Comparison of ENCODE assay signal across 10 mouse cellular contexts in the genomic region with DNA sequence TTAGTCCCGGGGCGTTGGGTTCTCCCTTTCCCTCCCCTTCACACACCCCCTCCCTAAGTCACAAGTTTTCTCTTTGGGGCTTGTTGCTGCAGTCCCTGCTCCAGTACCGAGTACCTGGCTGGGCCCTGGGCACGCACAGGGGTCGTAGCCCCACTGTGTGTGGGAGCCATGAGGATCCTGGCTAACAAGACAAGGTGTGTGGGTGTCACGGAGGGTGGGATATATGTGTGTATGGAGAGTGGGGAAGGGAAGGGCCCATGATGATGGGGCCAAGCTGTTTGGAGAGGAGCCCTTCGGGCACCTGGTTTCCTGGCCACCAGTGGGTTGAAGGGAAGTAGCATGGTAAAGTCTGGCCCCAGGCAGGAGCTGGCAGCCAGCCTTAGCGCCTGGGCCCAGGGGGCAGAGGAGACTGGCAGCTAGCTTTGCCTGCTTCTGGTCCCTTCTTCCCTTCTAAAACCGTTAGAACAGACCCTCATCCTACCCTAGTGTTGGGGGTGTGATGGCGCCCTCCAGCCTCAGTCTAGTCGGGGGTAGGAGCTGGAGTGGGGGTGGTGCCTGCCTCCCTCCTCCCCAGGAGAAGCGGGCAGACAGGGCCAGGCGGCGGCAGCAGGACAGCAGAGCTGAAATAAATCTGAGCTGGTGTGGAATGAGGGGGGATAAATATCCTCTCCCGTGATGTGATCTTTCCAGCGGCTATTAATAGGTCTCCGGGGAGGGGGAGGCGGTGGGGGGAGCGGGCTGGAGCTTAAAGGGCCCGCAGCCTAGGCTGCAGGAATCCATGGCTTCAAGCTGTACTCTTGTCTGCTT. TPM values are rescaled to one million over a fixed set of nuclear protein-coding genes. Genes with fewer than 3 reads are reported as not detected.
A peak's percentile ranks its signal among the peaks of the same experiment; 100 is the strongest.
DNase-seq lines count a peak whose midpoint lies in the region; ATAC-seq lines count a peak whose summit lies in the region.
"Had no signal": no experiment of that assay in that cellular context is flagged by ENCODE, and none has a peak within 500 bp of the region (broad histone marks: within the 10 kb centered on the region; RNA-seq: fewer than 3 reads in every experiment).

No protein-coding gene starts in this region.

- peak overlapping the region; percentile 83 for H3K27ac ChIP-seq in forebrain, embryonic 11.5 days (ENCODE audit: low read depth, low read length)
- peak overlapping the region; percentile 87 for H3K27ac ChIP-seq in hindbrain, embryonic 10.5 days
- peak overlapping the region; percentile 85 for H3K27ac ChIP-seq in liver, embryonic 11.5 days (ENCODE audit: low read depth, low read length)

- H3K9me3 ChIP-seq in forebrain, embryonic 11.5 days (ENCODE audit: control insufficient read depth, low read length): no peaks in the 10 kb centered on the region
- H3K9me3 ChIP-seq in hindbrain, embryonic 10.5 days: no peaks in the 10 kb centered on the region
- no peaks in the 10 kb centered on the region for H3K9me3 ChIP-seq in liver, embryonic 11.5 days (ENCODE audit: control insufficient read depth, low read length)

- H3K4me3 ChIP-seq in forebrain, embryonic 11.5 days (ENCODE audit: low read depth, low read length): peak overlapping the region; percentile 34
- H3K4me3 ChIP-seq in hindbrain, embryonic 10.5 days: peak overlapping the region; percentile 61
- H3K4me3 ChIP-seq in liver, embryonic 11.5 days (ENCODE audit: low read depth, low read length): peak overlapping the region; percentile 44

- H3K4me2 ChIP-seq in forebrain, embryonic 11.5 days (ENCODE audit: low read depth, low read length, severe bottlenecking): peak overlapping the region; percentile 78
- H3K4me2 ChIP-seq in liver, embryonic 11.5 days: peak overlapping the region; percentile 89

- DNase-seq in embryo, embryonic 11 days: peak; percentile 76
- no peak for DNase-seq in embryo, embryonic 9.5 days (ENCODE audit: extremely low spot score)
- peak; percentile 89 for DNase-seq in Muller cell, postnatal 12 days (ENCODE audit: inconsistent ontology term)
- DNase-seq in forebrain, embryonic 11.5 days (ENCODE audit: low spot score): peak; percentile 71
- DNase-seq in hindbrain, embryonic 10.5 days (ENCODE audit: low spot score): peak; percentile 36
- no peak for DNase-seq in liver, embryonic 11.5 days (ENCODE audit: low spot score)
- DNase-seq in retina, postnatal 1 day: peak; percentile 90

- ATAC-seq in forebrain, embryonic 11.5 days (replicated peaks; ENCODE audit: low FRiP score): peak; percentile 13; the same call in 1 of the 2 replicates
- ATAC-seq in liver, embryonic 11.5 days (replicated peaks; ENCODE audit: low FRiP score): no peak
- no peak for ATAC-seq in megakaryocyte progenitor cell, adult 5-6 weeks (replicated peaks; ENCODE audit: poor library complexity)

- peak overlapping the region; percentile 63 for H3K9ac ChIP-seq in forebrain, embryonic 11.5 days (ENCODE audit: low read length)
- H3K9ac ChIP-seq in liver, embryonic 11.5 days (ENCODE audit: low read depth, low read length): peak overlapping the region; percentile 34; the same call in 1 of the 2 replicates

- peaks cover 44% of the 10 kb centered on the region for H3K4me1 ChIP-seq in forebrain, embryonic 11.5 days (replicated peaks; ENCODE audit: control insufficient read depth, insufficient read depth, low read length)
- H3K4me1 ChIP-seq in hindbrain, embryonic 10.5 days (replicated peaks): peaks cover 73% of the 10 kb centered on the region
- peaks cover 55% of the 10 kb centered on the region for H3K4me1 ChIP-seq in liver, embryonic 11.5 days (replicated peaks; ENCODE audit: control insufficient read depth, insufficient read depth, low read length)

- 6% methylated on average over 20 of the region's 20 CpGs for WGBS in forebrain, embryonic 11.5 days
- 9% methylated on average over 20 of the region's 20 CpGs for WGBS in hindbrain, embryonic 10.5 days
- WGBS in liver, embryonic 11.5 days: 30% methylated on average over 20 of the region's 20 CpGs

- H3K27me3 ChIP-seq in forebrain, embryonic 11.5 days (ENCODE audit: control insufficient read depth, insufficient read depth, low read length): no peaks in the 10 kb centered on the region
- peaks cover 36% of the 10 kb centered on the region for H3K27me3 ChIP-seq in hindbrain, embryonic 10.5 days (ENCODE audit: insufficient read depth, poor library complexity, severe bottlenecking)
- peaks cover 10% of the 10 kb centered on the region; the same call in 1 of the 2 replicates for H3K27me3 ChIP-seq in liver, embryonic 11.5 days (replicated peaks; ENCODE audit: control insufficient read depth, insufficient read depth, low read length)
- H3K27me3 ChIP-seq: CH12.LX had no signal

- no peaks in the 10 kb centered on the region for H3K36me3 ChIP-seq in forebrain, embryonic 11.5 days (ENCODE audit: control insufficient read depth, insufficient read depth, low read length)
- peaks cover 20% of the 10 kb centered on the region for H3K36me3 ChIP-seq in hindbrain, embryonic 10.5 days
- no peaks in the 10 kb centered on the region for H3K36me3 ChIP-seq in liver, embryonic 11.5 days (ENCODE audit: control insufficient read depth, insufficient read depth, low read length)

RNA-seq across cellular contexts. Expression of gene Bcl9l, which starts 16.9 kb away (rescaled TPM):
- 8.7 and 10.6 TPM in 2 replicates for polyA plus RNA-seq in forebrain, embryonic 11.5 days (2014; fragmentation: Nextera tagmentation; extraction: Ambion mirVana)
- polyA plus RNA-seq in hindbrain, embryonic 10.5 days (2016; fragmentation: Nextera tagmentation; extraction: Ambion mirVana): 4.6 and 7.3 TPM in 2 replicates
- polyA plus RNA-seq in liver, embryonic 11.5 days (2014; fragmentation: Nextera tagmentation; extraction: Ambion mirVana): 4.1 and 5.0 TPM in 2 replicates
- total RNA-seq in megakaryocyte progenitor cell, adult 5-6 weeks (2015): 4.3 and 4.5 TPM in 2 replicates
- total RNA-seq in megakaryocyte progenitor cell, adult 5-6 weeks (2017): 1.6 and 1.8 TPM in 2 replicates

RNA-seq across cellular contexts. Expression of gene Upk2, which starts 44.8 kb away (rescaled TPM):
- polyA plus RNA-seq in forebrain, embryonic 11.5 days (2014; fragmentation: Nextera tagmentation; extraction: Ambion mirVana): not detected in 2 replicates
- polyA plus RNA-seq in hindbrain, embryonic 10.5 days (2016; fragmentation: Nextera tagmentation; extraction: Ambion mirVana): 0.14 TPM in 1 of 2 replicates, not detected in the other
- not detected in 2 replicates for polyA plus RNA-seq in liver, embryonic 11.5 days (2014; fragmentation: Nextera tagmentation; extraction: Ambion mirVana)
- not detected in 2 replicates for total RNA-seq in megakaryocyte progenitor cell, adult 5-6 weeks (2015)
- not detected in 2 replicates for total RNA-seq in megakaryocyte progenitor cell, adult 5-6 weeks (2017)
- total RNA-seq: CH12.LX; gastrocnemius, postnatal 36 days had no signal

RNA-seq across cellular contexts. Expression of gene Foxr1, which starts 58.6 kb away (rescaled TPM):
- not detected in 2 replicates for polyA plus RNA-seq in forebrain, embryonic 11.5 days (2014; fragmentation: Nextera tagmentation; extraction: Ambion mirVana)
- not detected in 2 replicates for polyA plus RNA-seq in hindbrain, embryonic 10.5 days (2016; fragmentation: Nextera tagmentation; extraction: Ambion mirVana)
- not detected in 2 replicates for polyA plus RNA-seq in liver, embryonic 11.5 days (2014; fragmentation: Nextera tagmentation; extraction: Ambion mirVana)
- not detected in 2 replicates for total RNA-seq in megakaryocyte progenitor cell, adult 5-6 weeks (2015)
- total RNA-seq in megakaryocyte progenitor cell, adult 5-6 weeks (2017): not detected in 2 replicates
- total RNA-seq: gastrocnemius, postnatal 36 days had no signal

Comparison
In these comparisons a context has a peak if more than half of its experiments do, and no peak if none do; other contexts are left out.
1. DNase-seq: peak in embryo, embryonic 11 days (single experiment), Muller cell, postnatal 12 days (single experiment), forebrain, embryonic 11.5 days (single experiment), hindbrain, embryonic 10.5 days (single experiment) and retina, postnatal 1 day (single experiment); none in embryo, embryonic 9.5 days (single experiment) and liver, embryonic 11.5 days (single experiment).
2. Peak in every context shown above with its lines, with median percentiles within 50 percentile points of each other: H3K27ac ChIP-seq and H3K4me3 ChIP-seq.